Comparison of ENCODE assay signal across 8 mouse cellular contexts in the genomic region with DNA sequence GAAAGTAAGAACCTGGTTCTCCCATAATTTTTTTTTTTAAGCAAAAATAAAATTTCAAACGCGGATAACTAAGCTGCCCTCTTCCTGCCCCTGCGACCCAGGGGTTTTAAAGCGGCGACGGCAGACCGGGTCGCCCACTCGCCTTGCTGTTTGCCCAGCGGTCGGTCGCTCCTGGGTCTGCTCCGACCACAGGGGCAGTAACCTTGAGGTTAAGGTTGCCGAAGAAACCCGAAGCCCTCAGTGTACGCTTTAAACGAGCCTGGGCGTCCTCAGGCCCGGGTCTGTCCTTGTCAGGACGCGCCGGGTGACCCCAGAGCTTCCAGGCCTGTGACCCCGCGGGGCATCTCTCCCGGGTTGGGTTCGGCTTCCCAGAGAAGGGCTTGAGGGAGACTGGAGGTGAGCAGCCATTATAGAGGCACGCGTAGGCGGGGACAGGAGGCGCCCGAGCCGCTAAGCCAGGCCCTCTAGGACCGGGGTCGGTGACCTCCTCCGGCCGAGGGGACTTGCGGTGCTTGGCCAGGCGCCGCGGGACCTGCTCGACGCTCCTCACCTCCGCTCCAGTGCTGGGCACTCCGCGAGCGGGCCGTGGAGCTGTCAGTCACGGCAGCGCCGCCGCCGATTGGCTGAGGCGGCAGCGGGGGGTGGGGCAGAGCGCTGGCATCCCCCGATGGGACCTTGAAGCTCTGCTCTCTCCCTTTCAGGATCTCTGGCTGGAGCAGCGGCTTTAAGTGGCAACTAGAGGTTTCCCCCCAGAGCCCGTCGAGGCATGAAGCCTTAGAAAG.
A peak's percentile ranks its signal among the peaks of the same experiment; 100 is the strongest.
DNase-seq lines count a peak whose midpoint lies in the region; ATAC-seq and TF ChIP-seq lines count a peak whose summit lies in the region.

No protein-coding gene starts in this region.

- no peaks in the 10 kb centered on the region for H3K27me3 ChIP-seq in embryonic facial prominence, embryonic 15.5 days
- no peaks in the 10 kb centered on the region for H3K27me3 ChIP-seq in kidney, embryonic 14.5 days (ENCODE audit: control insufficient read depth, insufficient read depth, low read length)
- no peaks in the 10 kb centered on the region for H3K27me3 ChIP-seq in limb, embryonic 15.5 days
- peaks cover 7% of the 10 kb centered on the region; the same call in 1 of the 2 replicates for H3K27me3 ChIP-seq in midbrain, postnatal 0 days (ENCODE audit: insufficient read depth, low read length)

- TF ChIP-seq CTCF in bone marrow macrophage, adult 2 months (IDR thresholded peaks at IDR 0.05; ENCODE audit: low read depth, low read length): no peak
- TF ChIP-seq CTCF in midbrain, postnatal 0 days (IDR thresholded peaks at IDR 0.05): no peak

- peak overlapping the region; percentile 73 for H3K4me3 ChIP-seq in bone marrow macrophage, adult 2 months (ENCODE audit: insufficient read depth, low read length)
- H3K4me3 ChIP-seq in embryonic facial prominence, embryonic 15.5 days (replicated peaks): peak overlapping the region; percentile 53
- H3K4me3 ChIP-seq in kidney, embryonic 14.5 days (ENCODE audit: low read length): peak overlapping the region; percentile 61
- peak overlapping the region; percentile 64 for H3K4me3 ChIP-seq in limb, embryonic 15.5 days
- H3K4me3 ChIP-seq in midbrain, postnatal 0 days (ENCODE audit: low read depth, low read length): peak overlapping the region; percentile 47

- H3K36me3 ChIP-seq in embryonic facial prominence, embryonic 15.5 days: no peaks in the 10 kb centered on the region
- H3K36me3 ChIP-seq in kidney, embryonic 14.5 days (ENCODE audit: control insufficient read depth, insufficient read depth, low read length): no peaks in the 10 kb centered on the region
- no peaks in the 10 kb centered on the region for H3K36me3 ChIP-seq in limb, embryonic 15.5 days
- H3K36me3 ChIP-seq in midbrain, postnatal 0 days (ENCODE audit: insufficient read depth, low read length): no peaks in the 10 kb centered on the region

- peaks cover 55% of the 10 kb centered on the region for H3K4me1 ChIP-seq in bone marrow macrophage, adult 2 months (ENCODE audit: control insufficient read depth, insufficient read depth, low read length)
- H3K4me1 ChIP-seq in embryonic facial prominence, embryonic 15.5 days: peaks cover 58% of the 10 kb centered on the region
- peaks cover 48% of the 10 kb centered on the region for H3K4me1 ChIP-seq in kidney, embryonic 14.5 days (ENCODE audit: control insufficient read depth, insufficient read depth, low read length)
- peaks cover 53% of the 10 kb centered on the region for H3K4me1 ChIP-seq in limb, embryonic 15.5 days
- peaks cover 7% of the 10 kb centered on the region; the same call in 1 of the 2 replicates for H3K4me1 ChIP-seq in midbrain, postnatal 0 days (ENCODE audit: insufficient read depth, low read length)

- no peaks in the 10 kb centered on the region for H3K9me3 ChIP-seq in embryonic facial prominence, embryonic 15.5 days (replicated peaks)
- no peaks in the 10 kb centered on the region for H3K9me3 ChIP-seq in kidney, embryonic 14.5 days (ENCODE audit: control insufficient read depth, low read length)
- H3K9me3 ChIP-seq in limb, embryonic 15.5 days: no peaks in the 10 kb centered on the region
- no peaks in the 10 kb centered on the region for H3K9me3 ChIP-seq in midbrain, postnatal 0 days (ENCODE audit: low read length)

- peak; percentile 93 to 94 for DNase-seq in B cell, adult 2 months
- DNase-seq in heart, adult 9 months (ENCODE audit: low spot score in 2 of 2): peak; percentile 95 to 96
- DNase-seq in midbrain, postnatal 0 days (ENCODE audit: low spot score): peak; percentile 92
- peak; percentile 95 to 99 for DNase-seq in spleen, postnatal 10 days (ENCODE audit: low spot score in 2 of 2)

- no peak for TF ChIP-seq POLR2A in bone marrow macrophage, adult 2 months (IDR thresholded peaks at IDR 0.05; ENCODE audit: borderline replicate concordance, low read depth, low read length)

- H3K4me2 ChIP-seq in embryonic facial prominence, embryonic 15.5 days (replicated peaks): peak overlapping the region; percentile 82
- peak overlapping the region; percentile 97 for H3K4me2 ChIP-seq in kidney, embryonic 14.5 days (replicated peaks; ENCODE audit: low read depth, low read length)
- H3K4me2 ChIP-seq in limb, embryonic 15.5 days: peak overlapping the region; percentile 92
- peak overlapping the region; percentile 79 for H3K4me2 ChIP-seq in midbrain, postnatal 0 days (ENCODE audit: low read depth, low read length, poor library complexity, severe bottlenecking)

- under 1% methylated on average over 59 of the region's 59 CpGs for WGBS in embryonic facial prominence, embryonic 15.5 days
- under 1% methylated on average over 59 of the region's 59 CpGs for WGBS in kidney, embryonic 14.5 days
- under 1% methylated on average over 59 of the region's 59 CpGs for WGBS in limb, embryonic 15.5 days
- under 1% methylated on average over 58 of the region's 59 CpGs for WGBS in midbrain, postnatal 0 days

- H3K9ac ChIP-seq in embryonic facial prominence, embryonic 15.5 days: peak overlapping the region; percentile 62
- peak overlapping the region; percentile 75 for H3K9ac ChIP-seq in kidney, embryonic 14.5 days (ENCODE audit: low read depth, low read length)
- H3K9ac ChIP-seq in limb, embryonic 15.5 days: peak overlapping the region; percentile 51
- H3K9ac ChIP-seq in midbrain, postnatal 0 days (replicated peaks; ENCODE audit: low read length, poor library complexity, severe bottlenecking): peak overlapping the region; percentile 64

- ATAC-seq in embryonic facial prominence, embryonic 15.5 days (ENCODE audit: insufficient number of reproducible peaks, low FRiP score, low TSS enrichment, low read depth): peak; percentile 90
- ATAC-seq in kidney, embryonic 14.5 days (ENCODE audit: low FRiP score, low TSS enrichment): peak; percentile 86
- peak; percentile 88 for ATAC-seq in limb, embryonic 15.5 days (ENCODE audit: insufficient number of reproducible peaks, low FRiP score, low TSS enrichment, low read depth)
- ATAC-seq in midbrain, postnatal 0 days (ENCODE audit: low FRiP score): peak; percentile 93

- H3K27ac ChIP-seq in bone marrow macrophage, adult 2 months (ENCODE audit: insufficient read depth, low read depth, low read length): peak overlapping the region; percentile 88
- H3K27ac ChIP-seq in embryonic facial prominence, embryonic 15.5 days (replicated peaks): peak overlapping the region; percentile 83
- H3K27ac ChIP-seq in kidney, embryonic 14.5 days (ENCODE audit: low read depth, low read length): peak overlapping the region; percentile 57; the same call in 1 of the 2 replicates
- H3K27ac ChIP-seq in limb, embryonic 15.5 days: peak overlapping the region; percentile 79
- 0 out of 2 replicates have a peak overlapping the region, but pooled peaks have one; percentile 39 for H3K27ac ChIP-seq in midbrain, postnatal 0 days (ENCODE audit: low read depth, low read length)

Comparison
In these comparisons a context has a peak if more than half of its experiments do, and no peak if none do; other contexts are left out.
1. Peak in every context shown above with its lines: DNase-seq, ATAC-seq, H3K4me3 ChIP-seq and H3K27ac ChIP-seq.